Mouse (Mus musculus) G1E (cell line): ENCODE data around the gene Stab2. TPM values are rescaled to one million over a fixed set of nuclear protein-coding genes. Genes with fewer than 3 reads are reported as not detected.

Experiments used
- ATAC-seq: 2 replicates; pipeline ENCODE4 v1.8.0; 2016; ENCODE audit warnings: mild to moderate bottlenecking; ENCODE audit not compliant: insufficient number of reproducible peaks, poor library complexity, low FRiP score, severe bottlenecking; ENCODE audit errors: extremely low read depth
- DNase-seq: peaks from one replicate; pipeline ENCODE4 v3.0.0; 2012; ENCODE audit warnings: low spot score
- H3K27me3 ChIP-seq: 2 replicates; pipeline ENCODE4 v1.6.1; 2012; ENCODE audit warnings: mild to moderate bottlenecking, low read length, inconsistent platforms; ENCODE audit not compliant: insufficient read depth
- H3K36me3 ChIP-seq: replicated peaks from 2 replicates; pipeline ENCODE3; 2012; ENCODE audit warnings: mild to moderate bottlenecking, inconsistent platforms
- H3K4me1 ChIP-seq: 2 replicates; pipeline ENCODE4 v1.6.1; 2012; ENCODE audit warnings: low read depth, low read length, inconsistent platforms, mixed read lengths; ENCODE audit not compliant: insufficient read depth
- H3K4me3 ChIP-seq: 2 replicates; pipeline ENCODE4 v1.5.1; 2012; ENCODE audit warnings: low read depth, mild to moderate bottlenecking, inconsistent platforms, low read length, moderate library complexity, mixed read lengths
- H3K9me3 ChIP-seq: replicated peaks from 2 replicates; pipeline ENCODE4 v1.6.1; 2012; ENCODE audit warnings: inconsistent platforms
- CTCF ChIP-seq: IDR thresholded peaks from 2 replicates; pipeline ENCODE4 v1.5.1; 2012; ENCODE audit warnings: low read depth, low read length, inconsistent platforms, mixed read lengths
- GATA1 ChIP-seq: IDR thresholded peaks from 2 replicates; pipeline ENCODE4 v1.6.1; 2012; ENCODE audit warnings: borderline replicate concordance, low read length, inconsistent platforms, mixed read lengths
- GATA2 ChIP-seq: IDR thresholded peaks from 2 replicates; pipeline ENCODE4 v1.6.1; 2012; ENCODE audit warnings: low read depth, low read length, inconsistent platforms, borderline replicate concordance
- POLR2AphosphoS5 ChIP-seq: IDR thresholded peaks from 2 replicates; pipeline ENCODE4 v1.6.1; 2012; ENCODE audit warnings: low read depth, low read length, inconsistent platforms; ENCODE audit not compliant: insufficient replicate concordance
- TAL1 ChIP-seq: conservative IDR thresholded peaks from 2 replicates; pipeline ENCODE4 v1.6.1; 2012; ENCODE audit warnings: low read depth, low read length, inconsistent platforms, mixed read lengths
- polyA plus RNA-seq: library from polyadenylated mRNA; stranded (reverse); fragments of >175 nt; gene quantifications from 2 replicates; pipeline ENCODE4 v1.2.3, GENCODE M21; 2012
- total RNA-seq, 2 experiments: library from RNA; stranded (forward) in 1 of 2; stranded (reverse) in 1 of 2; fragments of 200-1000 nt in 1 of 2; fragments of >200 nt in 1 of 2; fragmentation: Nextera tagmentation in 1 of 2; gene quantifications; 2 replicates each; pipeline ENCODE4 v1.2.3; 2014 to 2017

The Stab2 gene
- total and polyA plus RNA-seq, 3 experiments, result under 0.01 to 29.7 TPM; not detected in 1

DNA sequence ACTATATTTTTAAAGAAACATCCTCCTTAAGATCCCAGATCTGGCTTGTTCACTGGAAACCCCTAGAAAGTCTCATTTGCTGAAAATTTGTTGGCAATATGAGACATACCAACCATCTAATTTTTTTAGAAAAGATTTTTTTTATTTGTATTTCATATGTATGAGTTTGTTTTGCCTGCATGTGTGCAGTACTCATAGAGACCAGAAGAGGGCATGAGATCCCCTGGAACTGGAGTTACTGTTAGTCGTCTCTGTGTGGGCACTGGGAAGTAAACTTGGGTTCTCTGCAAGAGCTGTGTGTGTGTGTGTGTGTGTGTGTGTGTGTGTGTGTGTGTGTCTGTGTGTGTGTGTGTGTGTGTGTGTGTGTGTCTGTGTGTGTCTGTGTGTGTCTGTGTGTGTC is 55.1 kb downstream of the Stab2 start:
- Histone ChIP-seq H3K27me3 (no peaks in the 10 kb centered on the region), H3K4me3 (no peak overlapping the region), H3K9me3 (peaks cover 18% of the 10 kb centered on the region), H3K4me1 (no peaks in the 10 kb centered on the region), H3K36me3 (no peaks in the 10 kb centered on the region)
- no peak for ATAC-seq
- TF ChIP-seq CTCF, result no peak
- TF ChIP-seq GATA2, result no peak
- no peak for TF ChIP-seq GATA1
- no peak for TF ChIP-seq POLR2AphosphoS5
- no peak for TF ChIP-seq TAL1
- no peak for DNase-seq

DNA sequence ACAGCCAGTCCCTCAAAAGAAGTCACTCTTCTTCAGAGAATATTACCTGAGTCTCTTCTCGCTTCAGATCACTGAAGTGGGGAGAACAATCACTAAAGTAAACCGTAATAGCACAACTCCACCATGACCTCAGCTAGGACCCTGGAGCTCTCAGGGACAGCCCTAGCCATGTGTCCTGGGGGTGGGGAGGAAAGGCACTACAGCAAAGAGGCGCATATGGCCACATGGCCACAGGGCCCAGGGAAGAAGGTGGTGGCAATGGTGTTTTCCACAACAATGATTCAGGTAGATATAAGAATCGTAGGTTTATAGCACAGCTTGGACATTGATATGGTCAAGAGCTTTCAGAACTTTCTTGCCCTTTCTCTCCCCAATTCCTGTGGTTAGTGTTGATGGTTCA is 57.0 kb downstream of the Stab2 start:
- Histone ChIP-seq H3K9me3 (peaks cover 23% of the 10 kb centered on the region), H3K36me3 (no peaks in the 10 kb centered on the region), H3K4me3 (no peak overlapping the region), H3K27me3 (no peaks in the 10 kb centered on the region), H3K4me1 (no peaks in the 10 kb centered on the region)
- DNase-seq, result no peak
- TF ChIP-seq POLR2AphosphoS5 (no peak), CTCF (no peak), TAL1 (no peak), GATA2 (no peak)
- no peak for ATAC-seq

DNA sequence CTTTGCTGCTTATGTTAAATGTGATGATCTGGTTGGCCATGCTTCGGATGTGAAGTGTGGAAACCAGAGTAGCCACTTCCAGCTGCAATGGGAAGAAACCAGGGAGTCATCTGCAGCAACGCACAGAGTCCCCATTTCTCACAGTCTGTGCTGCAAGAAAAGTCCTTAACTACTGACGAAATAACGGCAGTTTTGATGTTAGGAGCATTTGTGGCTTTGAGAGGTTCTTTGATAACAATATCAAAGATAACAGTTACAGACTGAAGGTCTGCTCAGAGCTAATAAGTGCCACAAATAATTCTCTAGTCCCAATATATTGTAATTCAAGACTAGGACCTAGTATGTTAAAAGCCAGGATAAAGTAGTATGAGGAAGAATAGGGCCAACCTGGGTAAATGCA is 57.9 kb downstream of the Stab2 start:
- Histone ChIP-seq H3K4me1 (no peaks in the 10 kb centered on the region), H3K9me3 (peaks cover 22% of the 10 kb centered on the region), H3K27me3 (no peaks in the 10 kb centered on the region), H3K36me3 (no peaks in the 10 kb centered on the region), H3K4me3 (no peak overlapping the region)
- no peak for DNase-seq
- ATAC-seq, result no peak
- TF ChIP-seq POLR2AphosphoS5 (no peak), GATA2 (no peak), TAL1 (no peak)

DNA sequence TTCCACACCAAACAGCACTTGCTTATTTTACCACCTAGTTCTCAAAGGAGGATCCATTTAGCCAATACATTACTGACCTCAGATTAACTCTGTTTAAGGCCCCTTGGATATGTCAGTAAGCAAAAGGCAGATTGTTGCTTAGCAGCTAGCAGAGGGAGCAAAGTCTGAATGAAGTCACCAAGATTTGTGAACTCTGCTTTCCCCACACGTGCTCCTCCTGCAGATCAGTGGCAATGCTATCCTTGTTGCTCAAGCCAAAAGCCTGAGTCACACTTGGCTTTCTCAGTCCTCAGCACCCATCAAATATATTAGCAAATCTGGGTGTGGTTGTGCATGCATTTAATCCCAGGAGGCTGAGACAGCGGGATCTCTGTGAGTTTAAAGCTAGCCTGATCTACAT is 60.3 kb downstream of the Stab2 start:
- Histone ChIP-seq H3K36me3 (no peaks in the 10 kb centered on the region), H3K9me3 (peaks cover 19% of the 10 kb centered on the region), H3K4me3 (no peak overlapping the region), H3K4me1 (no peaks in the 10 kb centered on the region), H3K27me3 (no peaks in the 10 kb centered on the region)
- no peak for ATAC-seq
- no peak for DNase-seq
- no peak for TF ChIP-seq TAL1
- TF ChIP-seq POLR2AphosphoS5, result no peak

- no peaks in the 10 kb centered on the region for H3K9me3 ChIP-seq
- no peak overlapping the region for H3K4me3 ChIP-seq
- no peaks in the 10 kb centered on the region for H3K36me3 ChIP-seq
- TF ChIP-seq GATA1 (no peak), TAL1 (no peak), POLR2AphosphoS5 (no peak), CTCF (no peak), GATA2 (no peak)
- no peak for DNase-seq
- no peaks in the 10 kb centered on the region for H3K4me1 ChIP-seq
- H3K27me3 ChIP-seq, result no peaks in the 10 kb centered on the region
- no peak for ATAC-seq
These were observed 67.2 kb downstream of the Stab2 start for GRCm38 (mm10) chr10:86940591-86940990.

DNA sequence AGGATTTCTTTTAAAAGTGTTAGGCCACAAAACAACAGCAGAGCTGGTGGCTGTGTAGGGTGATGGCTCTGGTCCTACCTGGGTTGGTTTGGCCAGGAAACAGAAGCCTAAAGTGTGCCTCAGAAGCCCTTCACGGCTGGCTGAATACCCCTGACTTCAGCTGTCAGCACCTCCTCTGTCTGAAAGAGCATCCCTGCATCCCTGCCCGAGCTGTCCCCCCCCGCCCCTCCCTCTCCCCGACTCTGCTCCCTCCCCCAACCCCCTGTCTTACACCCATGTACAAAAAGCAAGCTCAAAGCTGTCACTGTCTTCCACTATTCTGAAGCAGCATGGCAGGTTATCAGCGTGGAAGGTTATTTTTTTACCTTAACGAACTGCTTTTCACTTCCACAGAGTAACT is 73.4 kb downstream of the Stab2 start:
- no peaks in the 10 kb centered on the region for H3K36me3 ChIP-seq
- peaks cover 2% of the 10 kb centered on the region; the same call in 1 of the 2 replicates for H3K9me3 ChIP-seq
- no peak overlapping the region for H3K4me3 ChIP-seq
- DNase-seq, result no peak
- ATAC-seq, result no peak
- no peaks in the 10 kb centered on the region for H3K27me3 ChIP-seq
- TF ChIP-seq TAL1 (no peak), GATA1 (no peak), POLR2AphosphoS5 (no peak), GATA2 (no peak), CTCF (no peak)
- H3K4me1 ChIP-seq, result no peaks in the 10 kb centered on the region

DNA sequence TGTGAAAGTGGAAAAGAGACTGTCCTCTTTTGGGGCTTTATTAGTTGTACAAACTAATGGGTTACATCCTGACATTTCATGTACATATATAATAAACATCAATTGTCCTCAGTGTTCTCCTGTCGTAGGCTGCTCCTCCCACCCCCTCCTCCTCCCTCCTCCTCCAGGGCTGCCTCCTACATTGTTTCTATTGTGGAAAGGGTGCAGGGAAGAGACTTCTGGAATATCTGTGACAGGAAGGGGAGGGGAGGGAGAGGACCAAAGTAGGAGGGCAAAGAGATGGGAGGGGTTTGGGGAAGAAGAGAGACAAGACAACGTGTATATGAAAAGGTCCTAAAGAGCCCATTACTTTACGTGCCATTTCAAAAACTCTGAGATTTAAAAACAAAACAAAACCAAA is 73.9 kb downstream of the Stab2 start:
- Histone ChIP-seq H3K9me3 (peaks cover 2% of the 10 kb centered on the region; the same call in 1 of the 2 replicates), H3K4me3 (no peak overlapping the region), H3K27me3 (no peaks in the 10 kb centered on the region), H3K36me3 (no peaks in the 10 kb centered on the region), H3K4me1 (no peaks in the 10 kb centered on the region)
- no peak for ATAC-seq
- TF ChIP-seq POLR2AphosphoS5 (no peak), GATA1 (no peak)
- DNase-seq, result no peak
